Mouse (Mus musculus) neural tube, embryonic 11.5 days (tissue): ENCODE results near the gene Crebl2. TPM values are rescaled to one million over a fixed set of nuclear protein-coding genes. Genes with fewer than 3 reads are reported as not detected.

ENCODE experiments used
- ATAC-seq: fragments of 200-750 bp; cut with Nextera tagmentation; 2 replicates; pipeline ENCODE4 v1.8.0; 2017; ENCODE audit warnings: moderate number of reproducible peaks, mild to moderate bottlenecking, moderate TSS enrichment, moderate library complexity; ENCODE audit not compliant: insufficient read depth, low FRiP score, low TSS enrichment
- DNase-seq: peaks from one replicate; pipeline ENCODE4 v3.0.0-alpha.2; 2015; ENCODE audit warnings: low spot score
- H3K27ac ChIP-seq: fragments of 300-500 bp; sonication (generic); 2 replicates; pipeline ENCODE4 v1.5.1; 2014; ENCODE audit warnings: low read depth, mild to moderate bottlenecking, low read length
- H3K27me3 ChIP-seq: fragments of 300-500 bp; sonication (generic); 2 replicates; pipeline ENCODE4 v1.6.1; 2014; ENCODE audit warnings: mild to moderate bottlenecking, low read length, mixed read lengths; ENCODE audit not compliant: control insufficient read depth, insufficient read depth
- H3K36me3 ChIP-seq: fragments of 300-500 bp; sonication (generic); 2 replicates; pipeline ENCODE4 v1.6.1; 2014; ENCODE audit warnings: mild to moderate bottlenecking, low read length, moderate library complexity, mixed read lengths; ENCODE audit not compliant: control insufficient read depth, insufficient read depth
- H3K4me1 ChIP-seq: fragments of 300-500 bp; sonication (generic); 2 replicates; pipeline ENCODE4 v1.6.1; 2014; ENCODE audit warnings: low read length, mixed read lengths; ENCODE audit not compliant: control insufficient read depth, insufficient read depth
- H3K4me2 ChIP-seq: fragments of 300-500 bp; sonication (generic); 2 replicates; pipeline ENCODE4 v1.6.1; 2014; ENCODE audit warnings: low read depth, mild to moderate bottlenecking, moderate library complexity
- H3K4me3 ChIP-seq: fragments of 300-500 bp; sonication (generic); 2 replicates; pipeline ENCODE4 v1.5.1; 2014; ENCODE audit warnings: low read depth, low read length
- H3K9ac ChIP-seq: fragments of 300-500 bp; sonication (generic); 2 replicates; pipeline ENCODE4 v1.6.1; 2014; ENCODE audit warnings: mild to moderate bottlenecking, low read length
- H3K9me3 ChIP-seq: fragments of 300-500 bp; sonication (generic); 2 replicates; pipeline ENCODE4 v1.6.1; 2016; ENCODE audit warnings: low read length; ENCODE audit not compliant: control insufficient read depth
- WGBS: fragments of 180-500 bp; shearing (Covaris S2); extraction: QIAGEN DNeasy Blood & Tissue Kit; methylation state at CpG from one replicate; pipeline ENCODE4 v1.1.7; 2014; 5-methylcytosine and 5-hydroxymethylcytosine counted together
- polyA plus RNA-seq: library from polyadenylated mRNA; unstranded; fragments of >200 nt; fragmentation: Nextera tagmentation; extraction: Ambion mirVana; gene quantifications from 2 replicates; pipeline ENCODE4 v1.2.1, GENCODE M21; 2014

Gene Crebl2
- polyA plus RNA-seq, 1 experiment from 2014 or later, result 1.5 TPM

DNA sequence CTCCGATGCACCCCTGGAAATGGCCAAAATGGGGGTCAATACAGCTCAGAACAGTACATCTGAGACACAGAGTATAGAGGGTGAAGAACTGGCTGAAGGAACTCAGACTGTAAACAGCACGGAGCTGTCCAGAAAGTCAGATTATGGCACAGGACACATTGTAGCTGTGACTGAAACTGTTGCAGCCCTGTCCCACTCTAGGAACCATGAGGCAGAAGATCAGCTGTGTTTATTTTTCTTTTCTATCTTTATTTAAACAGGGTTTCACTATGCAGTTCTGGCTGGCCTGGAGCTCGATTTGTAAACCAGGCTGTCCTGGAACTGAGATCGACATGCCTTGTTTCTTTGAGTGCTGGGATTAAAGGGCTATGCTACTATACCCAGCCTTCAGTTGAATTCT lies 30.3 kb downstream of the Crebl2 start:
- ATAC-seq (no peak), DNase-seq (no peak)
- H3K4me2 ChIP-seq, result no peak overlapping the region
- no peak overlapping the region for H3K9ac ChIP-seq
- no peaks in the 10 kb centered on the region for H3K27me3 ChIP-seq
- 74% methylated on average over 4 of the region's 4 CpGs for WGBS
- no peaks in the 10 kb centered on the region for H3K36me3 ChIP-seq
- H3K27ac ChIP-seq, result no peak overlapping the region
- no peaks in the 10 kb centered on the region for H3K4me1 ChIP-seq
- no peak overlapping the region for H3K4me3 ChIP-seq
- H3K9me3 ChIP-seq, result no peaks in the 10 kb centered on the region

DNA sequence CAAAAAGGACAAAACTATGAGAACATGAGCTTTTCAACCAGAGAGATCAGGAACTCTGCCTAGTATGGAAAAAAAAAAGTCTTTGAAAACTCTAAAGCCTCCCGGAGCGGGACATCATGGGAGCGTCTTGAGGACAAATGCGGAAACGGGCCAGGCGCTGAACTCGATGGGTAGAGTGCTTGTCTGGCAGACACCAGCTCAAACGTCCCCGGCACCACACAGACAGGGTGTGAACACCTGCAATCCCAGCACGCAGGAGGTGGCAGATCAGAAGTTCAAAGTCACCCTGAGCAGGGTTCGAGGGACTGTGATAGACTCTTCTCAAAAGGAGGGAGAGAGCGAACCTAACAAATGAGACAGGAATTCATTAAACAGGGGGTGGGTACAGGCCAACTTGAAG lies 31.4 kb downstream of the Crebl2 start:
- no peaks in the 10 kb centered on the region; the same call in 1 of the 2 replicates for H3K36me3 ChIP-seq
- H3K9me3 ChIP-seq, result no peaks in the 10 kb centered on the region
- WGBS, result 87% methylated on average over 12 of the region's 12 CpGs
- H3K27me3 ChIP-seq, result no peaks in the 10 kb centered on the region
- no peak overlapping the region for H3K4me3 ChIP-seq
- H3K4me2 ChIP-seq, result no peak overlapping the region
- H3K27ac ChIP-seq, result no peak overlapping the region
- DNase-seq (no peak), ATAC-seq (no peak)
- H3K9ac ChIP-seq, result no peak overlapping the region
- H3K4me1 ChIP-seq, result no peaks in the 10 kb centered on the region

DNA sequence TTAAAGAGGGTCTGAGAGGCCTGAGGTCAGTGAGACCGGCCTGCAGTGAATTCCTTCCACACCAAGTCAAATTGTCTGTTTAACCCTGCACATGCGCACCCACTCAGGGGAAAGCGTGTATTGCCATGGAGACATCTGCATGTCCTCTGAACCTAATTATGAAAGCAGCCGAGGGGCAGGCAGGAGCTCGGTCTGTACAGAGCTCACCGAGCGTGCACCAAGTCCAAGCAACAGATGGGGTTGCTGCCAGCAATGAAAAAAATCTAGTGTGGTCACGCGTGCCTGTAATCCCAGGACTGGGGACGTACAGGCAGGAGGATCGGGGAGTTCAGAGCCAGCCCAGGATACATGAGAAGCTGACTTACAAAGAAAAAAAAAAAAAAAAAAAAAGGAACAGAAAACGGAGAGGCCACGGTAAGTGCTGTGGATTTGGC lies 32.7 kb downstream of the Crebl2 start:
- H3K36me3 ChIP-seq, result no peaks in the 10 kb centered on the region; the same call in 1 of the 2 replicates
- ATAC-seq (peak; percentile 90), DNase-seq (peak; percentile 72)
- H3K9ac ChIP-seq, result no peak overlapping the region
- WGBS, result 15% methylated on average over 13 of the region's 13 CpGs
- H3K4me2 ChIP-seq, result peak overlapping the region; percentile 33
- no peaks in the 10 kb centered on the region for H3K9me3 ChIP-seq
- no peaks in the 10 kb centered on the region for H3K27me3 ChIP-seq
- H3K4me1 ChIP-seq, result no peaks in the 10 kb centered on the region
- 0 out of 2 replicates have a peak overlapping the region, but pooled peaks have one; percentile 24 for H3K27ac ChIP-seq
- H3K4me3 ChIP-seq, result peak overlapping the region; percentile 12; the same call in 1 of the 2 replicates

- DNase-seq, result peak; percentile 99
- no peaks in the 10 kb centered on the region; the same call in 1 of the 2 replicates for H3K36me3 ChIP-seq
- 1% methylated on average over 19 of the region's 19 CpGs for WGBS
- H3K4me1 ChIP-seq, result no peaks in the 10 kb centered on the region
- ATAC-seq, result peak; percentile 84
- peak overlapping the region; percentile 12; the same call in 1 of the 2 replicates for H3K4me3 ChIP-seq
- H3K4me2 ChIP-seq, result peak overlapping the region; percentile 33
- H3K9me3 ChIP-seq, result no peaks in the 10 kb centered on the region
- no peaks in the 10 kb centered on the region for H3K27me3 ChIP-seq
- H3K9ac ChIP-seq, result no peak overlapping the region
- 0 out of 2 replicates have a peak overlapping the region, but pooled peaks have one; percentile 24 for H3K27ac ChIP-seq
These were observed 33.2 kb downstream of the Crebl2 start for GRCm38 (mm10) chr6:134863146-134863545.

DNA sequence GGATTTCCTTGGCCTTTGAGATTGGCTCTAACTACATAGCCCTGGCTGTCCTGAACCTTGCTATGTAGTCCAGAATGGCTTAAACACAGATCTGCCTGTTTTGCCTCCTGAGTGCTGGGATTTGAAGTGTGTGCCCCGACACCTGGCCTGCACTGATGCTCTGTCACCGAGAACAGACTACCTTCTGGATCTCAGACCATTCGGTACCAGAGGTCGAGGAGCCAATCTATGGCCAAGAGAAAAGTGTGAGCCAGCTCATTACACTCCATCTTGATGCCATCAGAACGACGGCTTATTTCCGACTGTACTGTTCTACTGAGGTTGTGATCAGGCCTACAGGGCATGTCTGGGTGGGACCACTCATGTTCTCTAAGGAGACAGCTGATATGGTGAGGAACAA lies 36.2 kb downstream of the Crebl2 start:
- Histone ChIP-seq H3K4me3 (no peak overlapping the region), H3K27me3 (no peaks in the 10 kb centered on the region), H3K9me3 (no peaks in the 10 kb centered on the region), H3K9ac (no peak overlapping the region), H3K27ac (no peak overlapping the region), H3K4me2 (no peak overlapping the region), H3K36me3 (peaks cover 15% of the 10 kb centered on the region), H3K4me1 (no peaks in the 10 kb centered on the region)
- 91% methylated on average over 7 of the region's 7 CpGs for WGBS
- no peak for DNase-seq
- ATAC-seq, result no peak

- Histone ChIP-seq H3K4me2 (no peak overlapping the region), H3K9ac (no peak overlapping the region), H3K27me3 (no peaks in the 10 kb centered on the region), H3K4me3 (no peak overlapping the region), H3K9me3 (no peaks in the 10 kb centered on the region), H3K27ac (no peak overlapping the region), H3K36me3 (peaks cover 15% of the 10 kb centered on the region), H3K4me1 (no peaks in the 10 kb centered on the region)
- ATAC-seq (no peak), DNase-seq (no peak)
- 95% methylated on average over 3 of the region's 3 CpGs for WGBS
These were observed 37.4 kb downstream of the Crebl2 start for GRCm38 (mm10) chr6:134867325-134867724.

GRCm38 (mm10) chr6:134870209-134870742 lies 40.3 kb downstream of the Crebl2 start:
- Histone ChIP-seq H3K4me2 (no peak overlapping the region), H3K27ac (no peak overlapping the region), H3K4me3 (no peak overlapping the region), H3K9ac (no peak overlapping the region), H3K9me3 (no peaks in the 10 kb centered on the region), H3K27me3 (no peaks in the 10 kb centered on the region), H3K4me1 (no peaks in the 10 kb centered on the region), H3K36me3 (peaks cover 15% of the 10 kb centered on the region)
- whole genome bisulfite sequencing, result 89% methylated on average over 12 of the region's 12 CpGs
- no peak for ATAC-seq
- no peak for DNase-seq

- Histone ChIP-seq H3K27ac (no peak overlapping the region), H3K9me3 (no peaks in the 10 kb centered on the region), H3K4me3 (no peak overlapping the region), H3K9ac (no peak overlapping the region), H3K27me3 (no peaks in the 10 kb centered on the region), H3K36me3 (peaks cover 15% of the 10 kb centered on the region), H3K4me1 (no peaks in the 10 kb centered on the region), H3K4me2 (no peak overlapping the region)
- 90% methylated on average over 4 of the region's 4 CpGs for WGBS
- DNase-seq (no peak), ATAC-seq (no peak)
These were observed 40.9 kb downstream of the Crebl2 start for GRCm38 (mm10) chr6:134870887-134871286.

DNA sequence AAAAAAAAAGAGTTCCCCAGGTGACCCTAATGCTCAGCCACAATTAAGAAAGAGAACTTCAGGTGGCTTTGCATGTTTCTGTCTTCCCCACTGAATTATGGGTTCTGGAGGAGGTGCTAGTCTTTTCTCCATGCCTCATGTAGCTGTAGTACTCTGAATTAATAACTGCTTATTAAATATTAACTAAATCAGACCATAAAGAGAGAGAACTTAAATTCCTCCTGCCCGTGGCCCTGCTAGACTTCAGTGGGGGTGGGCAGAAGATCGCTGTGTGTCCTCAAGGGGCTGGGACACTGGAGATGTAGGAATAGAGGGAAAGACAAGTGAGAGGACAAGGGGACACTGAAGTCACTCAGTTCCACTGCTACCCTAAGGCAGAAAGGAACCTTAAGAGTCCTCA lies 42.3 kb downstream of the Crebl2 start:
- Histone ChIP-seq H3K27ac (no peak overlapping the region), H3K36me3 (peaks cover 15% of the 10 kb centered on the region), H3K9ac (no peak overlapping the region), H3K27me3 (no peaks in the 10 kb centered on the region), H3K4me3 (no peak overlapping the region), H3K4me1 (no peaks in the 10 kb centered on the region), H3K9me3 (no peaks in the 10 kb centered on the region), H3K4me2 (no peak overlapping the region)
- 82% methylated on average over 2 of the region's 2 CpGs for WGBS
- DNase-seq (no peak), ATAC-seq (no peak)
